Mouse (Mus musculus) heart, embryonic 14.5 days (tissue): ENCODE measurements around the gene Rora. TPM values are rescaled to one million over a fixed set of nuclear protein-coding genes. Genes with fewer than 3 reads are reported as not detected.
A peak's percentile ranks its signal among the peaks of the same experiment; 100 is the strongest.

Experiments
- ATAC-seq: fragments of 200-750 bp; cut with Nextera tagmentation; 2 replicates; pipeline ENCODE4 v1.8.0; 2017; ENCODE audit warnings: low read depth, moderate TSS enrichment; ENCODE audit not compliant: insufficient number of reproducible peaks, insufficient read depth, low FRiP score
- H3K27ac ChIP-seq, 2 experiments: fragments of 200-500 bp in 1 of 2; fragments of 300-500 bp in 1 of 2; sonication (generic) in 1 of 2; replicated peaks in 1 of 2; 2 replicates each; pipeline ENCODE4 v1.5.1; 2012 to 2014; ENCODE audit warnings: low read depth in 2 of 2, low read length in 2 of 2, control low read depth in 1 of 2, mild to moderate bottlenecking in 1 of 2, mixed read lengths in 1 of 2; ENCODE audit not compliant: control insufficient read depth in 1 of 2, insufficient read depth in 1 of 2
- H3K27me3 ChIP-seq: fragments of 300-500 bp; sonication (generic); 2 replicates; pipeline ENCODE4 v1.6.1; 2014; ENCODE audit warnings: mild to moderate bottlenecking, low read length, control low read depth; ENCODE audit not compliant: control insufficient read depth, insufficient read depth
- H3K36me3 ChIP-seq: fragments of 300-500 bp; sonication (generic); 2 replicates; pipeline ENCODE4 v1.6.1; 2014; ENCODE audit warnings: mild to moderate bottlenecking, control low read depth, low read length, mixed read lengths; ENCODE audit not compliant: control insufficient read depth, insufficient read depth
- H3K4me1 ChIP-seq, 2 experiments: fragments of 200-500 bp in 1 of 2; fragments of 300-500 bp in 1 of 2; sonication (generic) in 1 of 2; 2 replicates each; pipeline ENCODE4 v1.6.1; 2012 to 2014; ENCODE audit warnings: low read length in 2 of 2, control low read depth in 1 of 2, mixed read lengths in 1 of 2; ENCODE audit not compliant: control insufficient read depth in 2 of 2, insufficient read depth in 2 of 2
- H3K4me2 ChIP-seq: fragments of 300-500 bp; sonication (generic); 2 replicates; pipeline ENCODE4 v1.6.1; 2014; ENCODE audit warnings: mild to moderate bottlenecking, low read length
- H3K4me3 ChIP-seq, 2 experiments: fragments of 200-500 bp in 1 of 2; fragments of 300-500 bp in 1 of 2; sonication (generic) in 1 of 2; 2 replicates each; pipeline ENCODE4 v1.5.1; 2012 to 2014; ENCODE audit warnings: low read length in 2 of 2, mild to moderate bottlenecking in 2 of 2, control low read depth in 1 of 2, low read depth in 1 of 2, moderate library complexity in 1 of 2; ENCODE audit not compliant: control insufficient read depth in 1 of 2, insufficient read depth in 1 of 2
- H3K9ac ChIP-seq: fragments of 300-500 bp; sonication (generic); 2 replicates; pipeline ENCODE4 v1.6.1; 2014; ENCODE audit warnings: mild to moderate bottlenecking, low read length
- H3K9me3 ChIP-seq: fragments of 300-500 bp; sonication (generic); 2 replicates; pipeline ENCODE4 v1.6.1; 2016; ENCODE audit warnings: low read length, control low read depth; ENCODE audit not compliant: control insufficient read depth
- WGBS: fragments of 180-500 bp; shearing (Covaris S2); extraction: QIAGEN DNeasy Blood & Tissue Kit; methylation state at CpG from one replicate; pipeline ENCODE4 v1.1.7; 2014; 5-methylcytosine and 5-hydroxymethylcytosine counted together
- polyA plus RNA-seq: library from polyadenylated mRNA; unstranded; fragments of >200 nt; fragmentation: Nextera tagmentation; extraction: Ambion mirVana; gene quantifications from 2 replicates; pipeline ENCODE4 v1.2.1, GENCODE M21; 2014

Gene Rora
- polyA plus RNA-seq, 1 experiment from 2014 or later, result 6.9 TPM

DNA sequence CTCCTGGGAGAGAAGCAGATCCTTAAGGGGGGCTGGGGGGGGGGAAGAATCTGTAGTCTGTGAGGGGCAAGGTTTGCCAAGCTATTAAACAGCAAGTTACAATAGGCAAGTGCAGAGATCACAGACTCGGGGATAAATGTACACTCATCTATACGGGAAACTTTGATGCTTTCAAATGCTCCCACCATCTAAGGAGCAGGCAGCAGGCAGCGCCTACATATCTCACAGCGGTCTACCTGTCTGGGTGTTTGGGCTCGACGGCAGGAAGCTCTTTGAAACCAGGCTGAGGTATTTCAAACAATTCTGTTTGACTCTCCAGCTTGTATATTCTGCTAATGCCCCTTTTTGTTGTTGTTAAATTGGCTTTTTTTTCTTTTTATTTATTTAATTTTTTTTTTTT is 457.1 kb downstream of the Rora start:
- Histone ChIP-seq H3K27me3 (0 out of 2 replicates have a peak, but pooled peaks cover 5% of the 10 kb centered on the region), H3K4me1 (no peaks in the 10 kb centered on the region), H3K9me3 (no peaks in the 10 kb centered on the region), H3K36me3 (no peaks in the 10 kb centered on the region), H3K4me2 (no peak overlapping the region), H3K9ac (no peak overlapping the region), H3K27ac (no peak overlapping the region), H3K4me3 (no peak overlapping the region)
- 78% methylated on average over 6 of the region's 6 CpGs for WGBS
- ATAC-seq, result no peak

DNA sequence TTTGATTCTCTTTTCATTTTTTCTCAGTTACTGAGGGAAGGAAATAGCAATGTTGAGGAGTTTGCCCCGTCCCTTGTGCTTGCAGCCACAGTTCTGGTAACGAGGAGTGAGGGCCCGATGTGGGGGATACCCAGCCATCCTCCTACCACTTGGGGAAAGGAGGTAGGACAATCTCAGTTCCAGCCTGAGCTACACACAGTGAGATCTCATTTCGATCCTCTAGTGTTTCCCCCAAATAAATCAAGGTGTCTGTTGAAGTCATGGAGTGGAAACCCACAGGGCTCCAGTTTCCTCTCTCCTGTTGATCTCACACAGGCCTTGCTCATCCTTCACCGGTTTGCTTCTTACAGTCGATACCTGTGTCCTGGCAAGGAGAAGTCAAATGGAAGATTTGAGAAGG is 458.0 kb downstream of the Rora start:
- WGBS, result 85% methylated on average over 6 of the region's 6 CpGs
- Histone ChIP-seq H3K27ac (no peak overlapping the region), H3K9me3 (no peaks in the 10 kb centered on the region), H3K36me3 (no peaks in the 10 kb centered on the region), H3K9ac (no peak overlapping the region), H3K4me2 (no peak overlapping the region), H3K27me3 (0 out of 2 replicates have a peak, but pooled peaks cover 5% of the 10 kb centered on the region), H3K4me1 (no peaks in the 10 kb centered on the region), H3K4me3 (no peak overlapping the region)
- ATAC-seq, result no peak

DNA sequence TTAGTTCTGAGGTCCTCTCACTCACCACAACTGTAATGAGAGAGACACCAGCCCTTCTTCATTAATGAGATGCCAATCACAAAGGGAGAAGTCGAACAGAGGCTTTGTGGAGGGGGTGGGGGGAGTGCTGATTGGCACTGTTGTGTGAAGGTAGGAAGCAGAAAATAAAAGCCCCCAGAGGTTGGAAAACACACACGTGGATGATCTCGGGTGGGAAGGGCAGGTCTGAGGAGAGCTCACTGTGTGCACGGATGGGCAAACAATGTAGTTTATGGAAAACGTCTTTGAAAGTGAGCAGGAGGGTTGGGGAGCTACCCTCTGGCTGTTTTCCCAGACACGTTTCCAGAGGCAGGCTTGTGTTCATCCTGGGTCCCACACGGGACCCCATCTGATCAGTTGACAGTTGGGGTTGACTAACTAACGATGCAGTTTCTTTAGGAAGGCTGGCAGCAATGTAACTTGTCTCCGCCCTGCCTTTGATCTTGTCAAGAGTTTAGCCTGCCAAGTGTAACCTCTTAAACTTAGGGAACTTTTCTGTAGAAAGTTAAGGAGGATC is 460.9 kb downstream of the Rora start:
- Histone ChIP-seq H3K4me1 (no peaks in the 10 kb centered on the region), H3K4me3 (no peak overlapping the region), H3K9ac (no peak overlapping the region), H3K27ac (no peak overlapping the region), H3K9me3 (no peaks in the 10 kb centered on the region), H3K4me2 (no peak overlapping the region), H3K27me3 (no peaks in the 10 kb centered on the region), H3K36me3 (no peaks in the 10 kb centered on the region)
- WGBS, result 36% methylated on average over 9 of the region's 9 CpGs
- ATAC-seq, result no peak

DNA sequence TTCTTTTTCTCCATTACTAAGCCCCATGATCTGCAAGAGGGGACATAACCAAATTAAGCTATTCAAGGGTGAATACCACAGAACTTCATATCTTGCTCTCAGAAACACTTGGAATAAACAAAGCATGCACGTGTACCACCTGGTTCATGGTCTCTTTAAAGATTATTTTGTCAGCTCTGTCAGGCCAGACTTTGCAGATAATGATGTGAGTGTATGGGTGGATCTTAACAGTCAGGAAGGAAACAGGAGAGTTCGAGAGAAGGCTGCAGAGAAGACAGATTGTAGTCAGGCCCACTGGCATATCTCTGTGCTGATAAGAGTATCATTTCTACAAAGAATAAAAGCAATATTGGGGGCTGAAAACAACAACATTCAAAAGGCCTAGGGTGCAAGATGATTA is 463.2 kb downstream of the Rora start:
- 9% methylated on average over 2 of the region's 2 CpGs for WGBS
- Histone ChIP-seq H3K9ac (no peak overlapping the region), H3K4me1 (peaks cover 0 to 2% of the 10 kb centered on the region in 2 experiments; a peak in 2 of 4 replicates), H3K27ac (no peak overlapping the region), H3K9me3 (no peaks in the 10 kb centered on the region), H3K4me2 (no peak overlapping the region), H3K27me3 (no peaks in the 10 kb centered on the region), H3K4me3 (no peak overlapping the region), H3K36me3 (no peaks in the 10 kb centered on the region)
- no peak for ATAC-seq

DNA sequence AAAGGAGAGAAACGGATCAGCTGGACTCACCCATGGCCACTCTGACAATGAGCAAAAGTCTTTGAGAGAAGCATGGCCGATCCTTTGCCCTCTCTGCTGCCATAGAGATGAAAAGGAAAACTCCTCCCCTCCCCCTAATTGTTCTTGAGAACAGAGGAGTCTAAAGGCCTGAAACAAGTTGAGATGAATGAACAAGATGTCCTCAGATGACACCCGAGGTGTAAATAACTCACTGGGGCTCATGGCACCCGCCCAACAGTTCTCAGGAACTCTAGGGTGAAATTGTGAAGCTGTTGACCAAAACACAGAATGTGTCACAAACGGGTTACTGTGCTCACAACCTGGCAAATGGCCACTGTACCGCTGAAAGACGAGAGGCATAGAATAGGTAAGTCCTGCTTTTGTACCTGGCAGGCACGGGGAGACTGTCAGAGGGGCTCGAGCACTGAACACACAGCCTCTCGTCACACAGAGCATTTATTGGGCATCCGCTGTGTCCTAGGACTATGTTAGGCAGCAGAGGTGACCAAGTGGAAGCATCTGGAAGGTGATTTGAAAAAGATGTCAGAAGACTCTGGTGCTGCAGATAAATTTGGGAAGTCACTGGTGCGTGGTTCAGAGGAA is 467.6 kb downstream of the Rora start:
- Histone ChIP-seq H3K27me3 (peaks cover 3% of the 10 kb centered on the region; the same call in 1 of the 2 replicates), H3K9ac (no peak overlapping the region), H3K4me2 (no peak overlapping the region), H3K27ac (no peak overlapping the region), H3K4me1 (peaks cover 12 to 18% of the 10 kb centered on the region in 2 experiments), H3K36me3 (no peaks in the 10 kb centered on the region), H3K9me3 (no peaks in the 10 kb centered on the region), H3K4me3 (no peak overlapping the region)
- no peak for ATAC-seq
- WGBS, result 67% methylated on average over 12 of the region's 12 CpGs

DNA sequence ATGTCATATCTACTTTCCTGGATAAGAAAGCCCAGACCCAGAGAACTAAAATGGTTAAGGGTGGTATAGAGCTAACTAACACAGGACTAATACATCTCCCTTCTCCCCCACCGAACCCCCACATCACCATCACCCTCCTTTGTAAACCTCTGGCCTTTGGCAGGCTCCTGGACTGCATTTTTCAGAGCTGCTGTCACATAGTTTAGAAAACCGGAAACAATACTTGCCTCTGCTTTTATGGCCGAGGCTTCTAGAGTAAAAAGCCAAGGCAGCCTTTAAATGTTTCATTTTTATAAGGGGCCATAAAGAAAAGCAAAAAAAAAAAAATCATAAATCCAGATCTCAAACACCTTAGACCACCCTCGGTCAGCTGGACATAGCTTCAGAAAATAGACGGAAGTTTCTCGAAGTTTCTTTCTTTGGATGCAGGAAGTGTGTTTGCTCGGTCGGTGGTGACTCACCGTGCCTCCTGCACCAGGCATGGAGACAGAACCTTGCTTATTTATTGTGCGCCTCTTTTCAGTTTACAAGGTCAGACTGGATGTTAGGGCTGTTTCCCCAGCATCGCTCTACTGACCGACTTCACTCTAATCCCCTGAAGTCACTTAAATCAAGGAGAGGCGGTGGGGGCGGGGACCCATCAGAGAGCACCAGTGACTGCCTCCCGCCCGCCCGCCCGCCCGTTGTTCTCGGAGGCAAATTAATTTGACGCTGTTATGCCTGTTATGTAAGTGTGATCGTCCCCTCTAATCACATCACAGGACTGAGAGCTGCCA is 471.6 kb downstream of the Rora start:
- H3K4me3 ChIP-seq, result peak overlapping the region; percentile 27 to 43
- no peaks in the 10 kb centered on the region for H3K9me3 ChIP-seq
- peak overlapping the region; percentile 44 to 50; a peak in 1 of 4 replicates for H3K27ac ChIP-seq
- H3K36me3 ChIP-seq, result no peaks in the 10 kb centered on the region
- peaks cover 3% of the 10 kb centered on the region for H3K27me3 ChIP-seq
- H3K4me2 ChIP-seq, result peak overlapping the region; percentile 70
- H3K4me1 ChIP-seq, result peaks cover 14 to 32% of the 10 kb centered on the region in 2 experiments
- WGBS, result 5% methylated on average over 22 of the region's 22 CpGs
- peak overlapping the region; percentile 62; the same call in 1 of the 2 replicates for H3K9ac ChIP-seq
- 0 out of 2 replicates have a peak, but pooled peaks have one; percentile 35 for ATAC-seq

DNA sequence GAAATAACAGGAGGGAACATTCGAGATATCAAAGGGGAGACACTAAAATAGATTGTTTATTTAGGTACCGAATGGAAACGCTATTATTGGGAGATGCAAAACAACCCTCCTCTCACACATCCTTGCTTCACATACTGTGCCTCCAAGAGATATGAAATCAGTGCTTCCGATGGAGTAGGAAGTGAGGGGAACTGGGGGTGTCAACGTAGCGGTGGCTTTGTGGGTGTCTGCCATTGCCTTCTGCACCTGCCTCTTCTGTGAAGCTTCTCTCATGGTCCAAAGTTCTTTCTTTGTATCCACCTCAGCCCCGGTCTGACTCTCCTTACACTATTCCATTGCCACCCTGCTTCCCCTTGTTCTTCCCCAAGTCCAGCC is 472.2 kb downstream of the Rora start:
- Histone ChIP-seq H3K27me3 (peaks cover 6% of the 10 kb centered on the region), H3K27ac (peak overlapping the region in 1 of 2 experiments; percentile 50; a peak in 1 of 4 replicates), H3K9me3 (no peaks in the 10 kb centered on the region), H3K9ac (peak overlapping the region; percentile 62; the same call in 1 of the 2 replicates), H3K4me1 (peaks cover 14 to 32% of the 10 kb centered on the region in 2 experiments), H3K4me2 (peak overlapping the region; percentile 70), H3K4me3 (peak overlapping the region in 1 of 2 experiments; percentile 27; a peak in 2 of 4 replicates), H3K36me3 (no peaks in the 10 kb centered on the region)
- ATAC-seq, result no peak
- 28% methylated on average over 7 of the region's 7 CpGs for whole genome bisulfite sequencing
